Mouse (Mus musculus): ENCODE data around the gene Snx25. TPM values are rescaled to one million over a fixed set of nuclear protein-coding genes. Genes with fewer than 3 reads are reported as not detected.

Snx25 gene
- polyA plus RNA-seq, 1 experiment from 2014 or later: 6.1 TPM

GRCm38 (mm10) chr8:46040260-46040659 lies 111.7 kb downstream of the Snx25 start:
- no peaks in the 10 kb centered on the region for H3K4me1 ChIP-seq (replicated peaks; ENCODE audit: control insufficient read depth, insufficient read depth, low read length)
- no peak overlapping the region for H3K27ac ChIP-seq (ENCODE audit: low read length)
- no peaks in the 10 kb centered on the region for H3K36me3 ChIP-seq (ENCODE audit: control insufficient read depth, insufficient read depth)
- H3K4me2 ChIP-seq (ENCODE audit: low read length): no peak overlapping the region
- 60% methylated on average over 13 of the region's 13 CpGs for WGBS
- H3K4me3 ChIP-seq (replicated peaks; ENCODE audit: low read length): no peak overlapping the region
- H3K9ac ChIP-seq (replicated peaks; ENCODE audit: low read depth, low read length): no peak overlapping the region
- no peaks in the 10 kb centered on the region for H3K9me3 ChIP-seq (ENCODE audit: control insufficient read depth, low read length)
- H3K27me3 ChIP-seq (replicated peaks; ENCODE audit: control insufficient read depth, insufficient read depth, low read length): no peaks in the 10 kb centered on the region
- no peak for ATAC-seq

DNA sequence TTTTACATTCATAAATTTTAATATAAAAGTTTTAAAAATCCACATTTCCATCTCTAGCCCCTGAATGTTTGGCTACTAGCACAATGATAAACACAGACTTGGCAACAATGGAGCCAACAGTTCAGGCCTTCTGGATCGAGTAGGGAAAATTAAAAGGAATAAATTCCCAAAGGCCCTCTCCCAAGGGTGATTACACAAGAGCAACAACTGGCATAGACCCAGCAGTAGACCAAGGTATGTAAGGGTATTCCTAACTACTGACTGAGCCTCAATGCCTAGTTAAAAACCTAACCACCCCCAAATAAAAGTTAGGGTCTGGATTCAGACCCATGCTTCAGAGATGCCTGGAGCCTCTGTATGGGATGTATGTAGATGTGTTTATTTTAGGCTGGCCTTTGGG lies 112.3 kb downstream of the Snx25 start:
- no peak for ATAC-seq
- no peaks in the 10 kb centered on the region for H3K36me3 ChIP-seq (ENCODE audit: control insufficient read depth, insufficient read depth)
- no peak overlapping the region for H3K9ac ChIP-seq (replicated peaks; ENCODE audit: low read depth, low read length)
- H3K4me3 ChIP-seq (replicated peaks; ENCODE audit: low read length): no peak overlapping the region
- no peaks in the 10 kb centered on the region for H3K9me3 ChIP-seq (ENCODE audit: control insufficient read depth, low read length)
- 55% methylated on average over 1 of the region's 1 CpGs for WGBS
- no peak overlapping the region for H3K27ac ChIP-seq (ENCODE audit: low read length)
- H3K4me2 ChIP-seq (ENCODE audit: low read length): no peak overlapping the region
- H3K27me3 ChIP-seq (replicated peaks; ENCODE audit: control insufficient read depth, insufficient read depth, low read length): no peaks in the 10 kb centered on the region
- no peaks in the 10 kb centered on the region for H3K4me1 ChIP-seq (replicated peaks; ENCODE audit: control insufficient read depth, insufficient read depth, low read length)

- no peak for ATAC-seq
- 69% methylated on average over 11 of the region's 11 CpGs for whole genome bisulfite sequencing
- no peaks in the 10 kb centered on the region for H3K27me3 ChIP-seq (replicated peaks; ENCODE audit: control insufficient read depth, insufficient read depth, low read length)
- H3K36me3 ChIP-seq (ENCODE audit: control insufficient read depth, insufficient read depth): no peaks in the 10 kb centered on the region
- no peak overlapping the region for H3K27ac ChIP-seq (ENCODE audit: low read length)
- H3K4me3 ChIP-seq (replicated peaks; ENCODE audit: low read length): no peak overlapping the region
- H3K4me2 ChIP-seq (ENCODE audit: low read length): no peak overlapping the region
- H3K9me3 ChIP-seq (ENCODE audit: control insufficient read depth, low read length): no peaks in the 10 kb centered on the region
- H3K4me1 ChIP-seq (replicated peaks; ENCODE audit: control insufficient read depth, insufficient read depth, low read length): no peaks in the 10 kb centered on the region
- H3K9ac ChIP-seq (replicated peaks; ENCODE audit: low read depth, low read length): no peak overlapping the region
Measured at GRCm38 (mm10) chr8:46036217-46036616, 115.7 kb downstream of the Snx25 start.

- no peaks in the 10 kb centered on the region for H3K36me3 ChIP-seq (ENCODE audit: control insufficient read depth, insufficient read depth)
- H3K27ac ChIP-seq (ENCODE audit: low read length): no peak overlapping the region
- no peaks in the 10 kb centered on the region for H3K27me3 ChIP-seq (replicated peaks; ENCODE audit: control insufficient read depth, insufficient read depth, low read length)
- no peak overlapping the region for H3K4me3 ChIP-seq (replicated peaks; ENCODE audit: low read length)
- no peaks in the 10 kb centered on the region for H3K4me1 ChIP-seq (replicated peaks; ENCODE audit: control insufficient read depth, insufficient read depth, low read length)
- no peaks in the 10 kb centered on the region for H3K9me3 ChIP-seq (ENCODE audit: control insufficient read depth, low read length)
- ATAC-seq: no peak
- H3K4me2 ChIP-seq (ENCODE audit: low read length): no peak overlapping the region
- no peak overlapping the region for H3K9ac ChIP-seq (replicated peaks; ENCODE audit: low read depth, low read length)
- 76% methylated on average over 4 of the region's 4 CpGs for WGBS
Measured at GRCm38 (mm10) chr8:46024392-46024791, 127.6 kb downstream of the Snx25 start.

- no peak overlapping the region for H3K9ac ChIP-seq (replicated peaks; ENCODE audit: low read depth, low read length)
- no peaks in the 10 kb centered on the region for H3K36me3 ChIP-seq (ENCODE audit: control insufficient read depth, insufficient read depth)
- H3K4me1 ChIP-seq (replicated peaks; ENCODE audit: control insufficient read depth, insufficient read depth, low read length): no peaks in the 10 kb centered on the region
- H3K9me3 ChIP-seq (ENCODE audit: control insufficient read depth, low read length): no peaks in the 10 kb centered on the region
- 92% methylated on average over 9 of the region's 9 CpGs for WGBS
- no peak overlapping the region for H3K27ac ChIP-seq (ENCODE audit: low read length)
- H3K4me3 ChIP-seq (replicated peaks; ENCODE audit: low read length): no peak overlapping the region
- no peak overlapping the region for H3K4me2 ChIP-seq (ENCODE audit: low read length)
- no peak for ATAC-seq
- no peaks in the 10 kb centered on the region for H3K27me3 ChIP-seq (replicated peaks; ENCODE audit: control insufficient read depth, insufficient read depth, low read length)
Measured at GRCm38 (mm10) chr8:46022758-46023157, 129.2 kb downstream of the Snx25 start.

DNA sequence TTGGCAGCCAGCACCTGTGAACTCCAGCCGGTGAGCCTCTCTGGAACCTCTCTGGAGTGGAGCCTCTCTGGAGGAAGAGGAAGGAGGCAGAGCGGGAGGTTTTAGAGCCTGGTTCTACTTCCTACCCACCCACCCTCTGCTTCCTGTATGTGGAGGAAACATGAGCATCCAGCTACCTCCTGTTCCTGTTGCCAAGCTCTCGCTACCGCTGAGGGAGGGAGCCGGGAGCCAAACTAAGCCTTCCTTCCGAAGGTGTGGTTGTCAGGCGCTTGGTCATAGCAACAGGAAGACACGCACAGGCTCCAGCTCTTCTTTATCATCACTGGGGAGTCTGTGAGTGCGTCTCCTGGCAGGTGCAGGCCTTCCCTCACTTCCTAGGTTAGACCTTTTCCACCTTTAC lies 129.8 kb downstream of the Snx25 start:
- Histone ChIP-seq H3K27me3 (replicated peaks; ENCODE audit: control insufficient read depth, insufficient read depth, low read length) (no peaks in the 10 kb centered on the region), H3K36me3 (ENCODE audit: control insufficient read depth, insufficient read depth) (no peaks in the 10 kb centered on the region), H3K4me2 (ENCODE audit: low read length) (no peak overlapping the region), H3K9ac (replicated peaks; ENCODE audit: low read depth, low read length) (no peak overlapping the region), H3K9me3 (ENCODE audit: control insufficient read depth, low read length) (no peaks in the 10 kb centered on the region), H3K27ac (ENCODE audit: low read length) (no peak overlapping the region), H3K4me1 (replicated peaks; ENCODE audit: control insufficient read depth, insufficient read depth, low read length) (no peaks in the 10 kb centered on the region), H3K4me3 (replicated peaks; ENCODE audit: low read length) (no peak overlapping the region)
- ATAC-seq: no peak
- 95% methylated on average over 9 of the region's 9 CpGs for WGBS

GRCm38 (mm10) chr8:46010746-46011680 lies 140.9 kb downstream of the Snx25 start:
- H3K4me1 ChIP-seq (replicated peaks; ENCODE audit: control insufficient read depth, insufficient read depth, low read length): no peaks in the 10 kb centered on the region; the same call in 1 of the 2 replicates
- H3K36me3 ChIP-seq (ENCODE audit: control insufficient read depth, insufficient read depth): no peaks in the 10 kb centered on the region
- 14% methylated on average over 17 of the region's 17 CpGs for WGBS
- H3K4me2 ChIP-seq (ENCODE audit: low read length): peak overlapping the region; percentile 20
- H3K9me3 ChIP-seq (ENCODE audit: control insufficient read depth, low read length): no peaks in the 10 kb centered on the region
- peak; percentile 49 for ATAC-seq
- H3K27me3 ChIP-seq (replicated peaks; ENCODE audit: control insufficient read depth, insufficient read depth, low read length): no peaks in the 10 kb centered on the region
- H3K9ac ChIP-seq (replicated peaks; ENCODE audit: low read depth, low read length): 0 out of 2 replicates have a peak overlapping the region, but pooled peaks have one; percentile 7
- H3K4me3 ChIP-seq (replicated peaks; ENCODE audit: low read length): no peak overlapping the region
- H3K27ac ChIP-seq (ENCODE audit: low read length): 0 out of 2 replicates have a peak overlapping the region, but pooled peaks have one; percentile 45

- peak; percentile 50 for ATAC-seq
- no peaks in the 10 kb centered on the region; the same call in 1 of the 2 replicates for H3K4me1 ChIP-seq (replicated peaks; ENCODE audit: control insufficient read depth, insufficient read depth, low read length)
- no peak overlapping the region for H3K27ac ChIP-seq (ENCODE audit: low read length)
- 45% methylated on average over 2 of the region's 2 CpGs for WGBS
- H3K36me3 ChIP-seq (ENCODE audit: control insufficient read depth, insufficient read depth): no peaks in the 10 kb centered on the region
- no peak overlapping the region for H3K4me3 ChIP-seq (replicated peaks; ENCODE audit: low read length)
- H3K4me2 ChIP-seq (ENCODE audit: low read length): peak overlapping the region; percentile 20
- no peaks in the 10 kb centered on the region for H3K9me3 ChIP-seq (ENCODE audit: control insufficient read depth, low read length)
- no peak overlapping the region for H3K9ac ChIP-seq (replicated peaks; ENCODE audit: low read depth, low read length)
- no peaks in the 10 kb centered on the region for H3K27me3 ChIP-seq (replicated peaks; ENCODE audit: control insufficient read depth, insufficient read depth, low read length)
Measured at GRCm38 (mm10) chr8:46010306-46010705, 141.7 kb downstream of the Snx25 start.

DNA sequence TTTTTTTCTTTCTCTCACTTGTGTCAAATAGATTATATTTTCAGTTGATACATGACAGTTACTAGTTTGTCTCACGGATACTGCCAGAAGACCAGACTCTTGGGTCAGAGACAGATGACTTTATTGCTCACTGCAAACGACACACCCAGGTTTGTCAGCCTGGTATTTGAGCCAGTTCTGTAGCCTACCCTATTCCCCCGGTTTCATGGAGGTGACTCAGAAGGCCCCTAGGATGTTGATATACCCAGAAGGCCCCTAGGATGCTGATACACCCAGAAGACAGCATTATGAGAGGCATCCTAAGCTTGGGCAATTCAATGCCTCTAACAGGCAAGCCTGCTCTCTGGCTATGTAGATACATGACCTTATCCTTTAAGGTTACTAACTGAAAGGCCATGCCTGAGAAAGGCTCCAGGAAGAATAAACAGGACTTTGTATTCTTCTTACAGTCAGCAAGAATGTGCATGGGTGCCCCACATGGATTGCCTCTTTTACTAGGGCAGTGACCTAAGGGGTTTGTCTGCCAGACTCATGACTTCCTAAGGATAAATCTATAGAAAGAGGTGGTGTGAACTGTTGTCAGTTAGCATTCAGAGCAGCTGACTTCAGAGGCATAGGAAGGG lies 144.8 kb downstream of the Snx25 start:
- H3K27me3 ChIP-seq (replicated peaks; ENCODE audit: control insufficient read depth, insufficient read depth, low read length): no peaks in the 10 kb centered on the region
- H3K4me2 ChIP-seq (ENCODE audit: low read length): no peak overlapping the region
- no peaks in the 10 kb centered on the region for H3K36me3 ChIP-seq (ENCODE audit: control insufficient read depth, insufficient read depth)
- ATAC-seq: no peak
- H3K9ac ChIP-seq (replicated peaks; ENCODE audit: low read depth, low read length): no peak overlapping the region
- H3K9me3 ChIP-seq (ENCODE audit: control insufficient read depth, low read length): no peaks in the 10 kb centered on the region
- H3K27ac ChIP-seq (ENCODE audit: low read length): no peak overlapping the region
- 90% methylated on average over 3 of the region's 3 CpGs for WGBS
- no peak overlapping the region for H3K4me3 ChIP-seq (replicated peaks; ENCODE audit: low read length)
- H3K4me1 ChIP-seq (replicated peaks; ENCODE audit: control insufficient read depth, insufficient read depth, low read length): no peaks in the 10 kb centered on the region; the same call in 1 of the 2 replicates
